Mouse (Mus musculus) heart, embryonic 11.5 days (tissue): ENCODE measurements at regions not wholly inside any gene's neighbourhood (a gene's known extent, or its start where the extent isn't known, plus 50 kb on each side); places are given as distances from the start of the nearest gene placed in this dataset.

ENCODE experiments used
- ATAC-seq: fragments of 200-750 bp; cut with Nextera tagmentation; replicated peaks from 2 replicates; pipeline ENCODE4 v1.8.0; 2017; ENCODE audit warnings: moderate library complexity; ENCODE audit not compliant: insufficient number of reproducible peaks, low FRiP score, low TSS enrichment
- H3K27ac ChIP-seq: fragments of 300-500 bp; sonication (generic); 2 replicates; pipeline ENCODE4 v1.5.1; 2014; ENCODE audit warnings: mild to moderate bottlenecking, low read depth, low read length
- H3K27me3 ChIP-seq: fragments of 300-500 bp; sonication (generic); 2 replicates; pipeline ENCODE4 v1.6.1; 2014; ENCODE audit warnings: mild to moderate bottlenecking, low read length, mixed read lengths; ENCODE audit not compliant: control insufficient read depth, insufficient read depth
- H3K36me3 ChIP-seq: fragments of 300-500 bp; sonication (generic); 2 replicates; pipeline ENCODE4 v1.6.1; 2014; ENCODE audit warnings: mild to moderate bottlenecking, low read length, moderate library complexity, mixed read lengths; ENCODE audit not compliant: control insufficient read depth, insufficient read depth
- H3K4me1 ChIP-seq: fragments of 300-500 bp; sonication (generic); 2 replicates; pipeline ENCODE4 v1.6.1; 2014; ENCODE audit warnings: low read length; ENCODE audit not compliant: control insufficient read depth, insufficient read depth
- H3K4me2 ChIP-seq: fragments of 300-500 bp; sonication (generic); 2 replicates; pipeline ENCODE4 v1.6.1; 2014; ENCODE audit warnings: mild to moderate bottlenecking, moderate library complexity
- H3K4me3 ChIP-seq: fragments of 300-500 bp; sonication (generic); 2 replicates; pipeline ENCODE4 v1.5.1; 2014; ENCODE audit warnings: low read depth, low read length
- H3K9ac ChIP-seq: fragments of 300-500 bp; sonication (generic); 2 replicates; pipeline ENCODE4 v1.6.1; 2014; ENCODE audit warnings: mild to moderate bottlenecking, low read depth, low read length, moderate library complexity
- H3K9me3 ChIP-seq: fragments of 300-500 bp; sonication (generic); replicated peaks from 2 replicates; pipeline ENCODE4 v1.6.1; 2016; ENCODE audit warnings: low read length; ENCODE audit not compliant: control insufficient read depth
- WGBS: fragments of 180-500 bp; shearing (Covaris S2); extraction: QIAGEN DNeasy Blood & Tissue Kit; methylation state at CpG from one replicate; pipeline ENCODE4 v1.1.7; 2014; ENCODE audit not compliant: insufficient replicate concordance; 5-methylcytosine and 5-hydroxymethylcytosine counted together

- Histone ChIP-seq H3K27ac (no peak overlapping the region), H3K4me3 (no peak overlapping the region), H3K4me1 (0 out of 2 replicates have a peak, but pooled peaks cover 3% of the 10 kb centered on the region), H3K36me3 (no peaks in the 10 kb centered on the region), H3K9me3 (no peaks in the 10 kb centered on the region), H3K4me2 (peak overlapping the region; percentile 3; the same call in 1 of the 2 replicates), H3K27me3 (no peaks in the 10 kb centered on the region), H3K9ac (no peak overlapping the region)
- WGBS, result 64% methylated on average over 11 of the region's 11 CpGs
- ATAC-seq, result no peak
Observed at GRCm38 (mm10) chr13:112058218-112058617, 230.0 kb upstream of the Ankrd55 start.

- Histone ChIP-seq H3K4me2 (no peak overlapping the region), H3K36me3 (no peaks in the 10 kb centered on the region), H3K4me1 (peaks cover 8% of the 10 kb centered on the region; the same call in 1 of the 2 replicates), H3K27ac (no peak overlapping the region), H3K4me3 (no peak overlapping the region), H3K9me3 (no peaks in the 10 kb centered on the region), H3K27me3 (no peaks in the 10 kb centered on the region), H3K9ac (no peak overlapping the region)
- no peak for ATAC-seq
- WGBS, result 75% methylated on average over 6 of the region's 6 CpGs
Observed at GRCm38 (mm10) chr13:112058771-112059170, 229.5 kb upstream of the Ankrd55 start.

GRCm38 (mm10) chr13:112062024-112062423 is 226.2 kb upstream of the Ankrd55 start:
- H3K4me2 ChIP-seq, result no peak overlapping the region
- H3K4me1 ChIP-seq, result peaks cover 11% of the 10 kb centered on the region; the same call in 1 of the 2 replicates
- H3K27ac ChIP-seq, result no peak overlapping the region
- WGBS, result 81% methylated on average over 8 of the region's 8 CpGs
- no peak for ATAC-seq
- H3K4me3 ChIP-seq, result no peak overlapping the region
- no peak overlapping the region for H3K9ac ChIP-seq
- no peaks in the 10 kb centered on the region for H3K27me3 ChIP-seq
- no peaks in the 10 kb centered on the region for H3K9me3 ChIP-seq
- H3K36me3 ChIP-seq, result no peaks in the 10 kb centered on the region

- Histone ChIP-seq H3K9ac (no peak overlapping the region), H3K27me3 (no peaks in the 10 kb centered on the region), H3K4me2 (no peak overlapping the region), H3K36me3 (no peaks in the 10 kb centered on the region), H3K4me1 (peaks cover 8% of the 10 kb centered on the region; the same call in 1 of the 2 replicates), H3K4me3 (no peak overlapping the region), H3K9me3 (no peaks in the 10 kb centered on the region), H3K27ac (no peak overlapping the region)
- 52% methylated on average over 11 of the region's 11 CpGs for WGBS
- ATAC-seq, result no peak
Observed at GRCm38 (mm10) chr13:112063409-112064111, 224.7 kb upstream of the Ankrd55 start.

- no peaks in the 10 kb centered on the region for H3K9me3 ChIP-seq
- H3K4me2 ChIP-seq, result no peak overlapping the region
- no peak overlapping the region for H3K4me3 ChIP-seq
- peaks cover 8% of the 10 kb centered on the region; the same call in 1 of the 2 replicates for H3K4me1 ChIP-seq
- no peak overlapping the region for H3K9ac ChIP-seq
- no peak for ATAC-seq
- no peaks in the 10 kb centered on the region for H3K36me3 ChIP-seq
- H3K27me3 ChIP-seq, result no peaks in the 10 kb centered on the region
- 82% methylated on average over 10 of the region's 10 CpGs for WGBS
- no peak overlapping the region for H3K27ac ChIP-seq
Observed at GRCm38 (mm10) chr13:112064681-112065080, 223.6 kb upstream of the Ankrd55 start.

- H3K4me3 ChIP-seq, result no peak overlapping the region
- WGBS, result 74% methylated on average over 20 of the region's 20 CpGs
- no peak overlapping the region for H3K27ac ChIP-seq
- H3K36me3 ChIP-seq, result no peaks in the 10 kb centered on the region
- H3K4me2 ChIP-seq, result no peak overlapping the region
- no peaks in the 10 kb centered on the region for H3K27me3 ChIP-seq
- H3K9ac ChIP-seq, result no peak overlapping the region
- ATAC-seq, result no peak
- H3K9me3 ChIP-seq, result no peaks in the 10 kb centered on the region
- H3K4me1 ChIP-seq, result peaks cover 8% of the 10 kb centered on the region; the same call in 1 of the 2 replicates
Observed at GRCm38 (mm10) chr13:112067066-112067847, 221.0 kb upstream of the Ankrd55 start.

GRCm38 (mm10) chr13:112070757-112071156 is 217.5 kb upstream of the Ankrd55 start:
- Histone ChIP-seq H3K27me3 (0 out of 2 replicates have a peak, but pooled peaks cover 2% of the 10 kb centered on the region), H3K27ac (no peak overlapping the region), H3K36me3 (no peaks in the 10 kb centered on the region), H3K4me1 (no peaks in the 10 kb centered on the region), H3K4me3 (no peak overlapping the region), H3K4me2 (no peak overlapping the region), H3K9me3 (no peaks in the 10 kb centered on the region), H3K9ac (no peak overlapping the region)
- no peak for ATAC-seq
- 83% methylated on average over 4 of the region's 4 CpGs for WGBS

GRCm38 (mm10) chr13:112071209-112071955 is 216.9 kb upstream of the Ankrd55 start:
- 84% methylated on average over 10 of the region's 10 CpGs for WGBS
- no peak overlapping the region for H3K27ac ChIP-seq
- ATAC-seq, result no peak
- H3K36me3 ChIP-seq, result no peaks in the 10 kb centered on the region
- no peak overlapping the region for H3K4me3 ChIP-seq
- no peak overlapping the region for H3K4me2 ChIP-seq
- H3K27me3 ChIP-seq, result 0 out of 2 replicates have a peak, but pooled peaks cover 2% of the 10 kb centered on the region
- no peak overlapping the region for H3K9ac ChIP-seq
- no peaks in the 10 kb centered on the region for H3K4me1 ChIP-seq
- H3K9me3 ChIP-seq, result no peaks in the 10 kb centered on the region
